Mouse (Mus musculus): ENCODE data around the gene Bbs9. TPM values are rescaled to one million over a fixed set of nuclear protein-coding genes. Genes with fewer than 3 reads are reported as not detected.

The Bbs9 gene
- polyA plus RNA-seq (2015; fragmentation: Nextera tagmentation; extraction: Ambion mirVana): 18.4 and 20.1 TPM in 2 replicates

GRCm38 (mm10) chr9:22475424-22475868 is at the start of gene Bbs9:
Gene Bbs9 (plus strand): TSS chr9:22475715.
- WGBS: under 1% methylated on average over 25 of the region's 25 CpGs
- Histone ChIP-seq H3K36me3 (ENCODE audit: poor library complexity, severe bottlenecking) (no peaks in the 10 kb centered on the region), H3K27ac (peak within 1 kb of the TSS; percentile 62), H3K4me1 (peaks cover 12% of the 10 kb centered on the region), H3K9me3 (replicated peaks) (no peaks in the 10 kb centered on the region), H3K27me3 (no peaks in the 10 kb centered on the region), H3K4me2 (peak within 1 kb of the TSS; percentile 83), H3K4me3 (peak within 1 kb of the TSS; percentile 60), H3K9ac (peak within 1 kb of the TSS; percentile 67)
- ATAC-seq: peak; percentile 100

- Histone ChIP-seq H3K27me3 (no peaks in the 10 kb centered on the region), H3K4me1 (peaks cover 12% of the 10 kb centered on the region), H3K4me2 (no peak overlapping the region), H3K9me3 (replicated peaks) (no peaks in the 10 kb centered on the region), H3K9ac (no peak overlapping the region), H3K36me3 (ENCODE audit: poor library complexity, severe bottlenecking) (no peaks in the 10 kb centered on the region; the same call in 1 of the 2 replicates), H3K27ac (no peak overlapping the region), H3K4me3 (no peak overlapping the region)
- 47% methylated on average over 3 of the region's 4 CpGs for WGBS
- ATAC-seq: no peak
Observed at GRCm38 (mm10) chr9:22428028-22428665, 47.4 kb upstream of the Bbs9 start.

GRCm38 (mm10) chr9:22428666-22429410 is 46.7 kb upstream of the Bbs9 start:
- H3K4me3 ChIP-seq: no peak overlapping the region
- no peak overlapping the region for H3K9ac ChIP-seq
- no peaks in the 10 kb centered on the region; the same call in 1 of the 2 replicates for H3K36me3 ChIP-seq (ENCODE audit: poor library complexity, severe bottlenecking)
- H3K4me2 ChIP-seq: no peak overlapping the region
- ATAC-seq: no peak
- H3K9me3 ChIP-seq (replicated peaks): no peaks in the 10 kb centered on the region
- WGBS: 84% methylated on average over 14 of the region's 14 CpGs
- peaks cover 12% of the 10 kb centered on the region for H3K4me1 ChIP-seq
- H3K27ac ChIP-seq: no peak overlapping the region
- no peaks in the 10 kb centered on the region for H3K27me3 ChIP-seq

- H3K4me3 ChIP-seq: no peak overlapping the region
- H3K27ac ChIP-seq: no peak overlapping the region; the same call in 1 of the 2 replicates
- H3K9ac ChIP-seq: no peak overlapping the region
- H3K4me2 ChIP-seq: no peak overlapping the region
- WGBS: 40% methylated on average over 15 of the region's 15 CpGs
- H3K4me1 ChIP-seq: peaks cover 12% of the 10 kb centered on the region
- no peaks in the 10 kb centered on the region; the same call in 1 of the 2 replicates for H3K36me3 ChIP-seq (ENCODE audit: poor library complexity, severe bottlenecking)
- no peaks in the 10 kb centered on the region for H3K9me3 ChIP-seq (replicated peaks)
- no peak for ATAC-seq
- no peaks in the 10 kb centered on the region for H3K27me3 ChIP-seq
Observed at GRCm38 (mm10) chr9:22429533-22430241, 45.8 kb upstream of the Bbs9 start.

- WGBS: 35% methylated on average over 5 of the region's 5 CpGs
- no peak overlapping the region for H3K27ac ChIP-seq
- H3K36me3 ChIP-seq (ENCODE audit: poor library complexity, severe bottlenecking): no peaks in the 10 kb centered on the region; the same call in 1 of the 2 replicates
- no peak for ATAC-seq
- no peak overlapping the region for H3K4me2 ChIP-seq
- H3K9ac ChIP-seq: no peak overlapping the region
- H3K4me1 ChIP-seq: peaks cover 12% of the 10 kb centered on the region
- H3K9me3 ChIP-seq (replicated peaks): no peaks in the 10 kb centered on the region
- no peaks in the 10 kb centered on the region for H3K27me3 ChIP-seq
- H3K4me3 ChIP-seq: no peak overlapping the region
Observed at GRCm38 (mm10) chr9:22430315-22430840, 45.1 kb upstream of the Bbs9 start.

- WGBS: 73% methylated on average over 2 of the region's 2 CpGs
- no peaks in the 10 kb centered on the region for H3K9me3 ChIP-seq (replicated peaks)
Observed at GRCm38 (mm10) chr9:22433221-22433620, 42.3 kb upstream of the Bbs9 start.

GRCm38 (mm10) chr9:22434101-22434500 is 41.4 kb upstream of the Bbs9 start:
- Histone ChIP-seq H3K4me3 (no peak overlapping the region), H3K4me2 (no peak overlapping the region), H3K27ac (no peak overlapping the region), H3K27me3 (no peaks in the 10 kb centered on the region), H3K4me1 (peaks cover 10% of the 10 kb centered on the region), H3K36me3 (ENCODE audit: poor library complexity, severe bottlenecking) (peaks cover 6% of the 10 kb centered on the region; the same call in 1 of the 2 replicates), H3K9ac (no peak overlapping the region), H3K9me3 (replicated peaks) (no peaks in the 10 kb centered on the region)
- ATAC-seq: no peak
- 86% methylated on average over 2 of the region's 2 CpGs for WGBS

More at GRCm38 (mm10) chr9:22433221-22433620, 42.3 kb upstream of the Bbs9 start:
- Histone ChIP-seq H3K4me3 (no peak overlapping the region), H3K27ac (no peak overlapping the region), H3K4me1 (peaks cover 12% of the 10 kb centered on the region), H3K9ac (no peak overlapping the region), H3K27me3 (no peaks in the 10 kb centered on the region), H3K4me2 (no peak overlapping the region), H3K36me3 (ENCODE audit: poor library complexity, severe bottlenecking) (peaks cover 6% of the 10 kb centered on the region; the same call in 1 of the 2 replicates)
- no peak for ATAC-seq

GRCm38 (mm10) chr9:22438826-22439225 is 36.7 kb upstream of the Bbs9 start:
- Histone ChIP-seq H3K4me3 (no peak overlapping the region), H3K36me3 (ENCODE audit: poor library complexity, severe bottlenecking) (peaks cover 18% of the 10 kb centered on the region; the same call in 1 of the 2 replicates), H3K27me3 (no peaks in the 10 kb centered on the region), H3K27ac (no peak overlapping the region), H3K9ac (no peak overlapping the region), H3K4me1 (no peaks in the 10 kb centered on the region), H3K4me2 (no peak overlapping the region), H3K9me3 (replicated peaks) (no peaks in the 10 kb centered on the region)
- no peak for ATAC-seq
- 73% methylated on average over 1 of the region's 1 CpGs for WGBS

GRCm38 (mm10) chr9:22443157-22443556 is 32.4 kb upstream of the Bbs9 start:
- no peaks in the 10 kb centered on the region for H3K4me1 ChIP-seq
- no peaks in the 10 kb centered on the region for H3K9me3 ChIP-seq (replicated peaks)
- no peak overlapping the region for H3K9ac ChIP-seq
- WGBS: 94% methylated on average over 10 of the region's 10 CpGs
- no peak overlapping the region for H3K4me2 ChIP-seq
- no peak overlapping the region for H3K4me3 ChIP-seq
- H3K27me3 ChIP-seq: no peaks in the 10 kb centered on the region
- peaks cover 40% of the 10 kb centered on the region for H3K36me3 ChIP-seq (ENCODE audit: poor library complexity, severe bottlenecking)
- H3K27ac ChIP-seq: no peak overlapping the region
- no peak for ATAC-seq

- ATAC-seq: no peak
- no peaks in the 10 kb centered on the region for H3K27me3 ChIP-seq
Observed at GRCm38 (mm10) chr9:22445123-22445522, 30.4 kb upstream of the Bbs9 start.

GRCm38 (mm10) chr9:22447213-22447612 is 28.3 kb upstream of the Bbs9 start:
- Histone ChIP-seq H3K27me3 (no peaks in the 10 kb centered on the region), H3K9ac (no peak overlapping the region), H3K9me3 (replicated peaks) (no peaks in the 10 kb centered on the region), H3K4me1 (no peaks in the 10 kb centered on the region), H3K4me3 (no peak overlapping the region), H3K36me3 (ENCODE audit: poor library complexity, severe bottlenecking) (peaks cover 67% of the 10 kb centered on the region), H3K4me2 (no peak overlapping the region), H3K27ac (no peak overlapping the region)
- WGBS: 95% methylated on average over 5 of the region's 5 CpGs
- ATAC-seq: no peak

More at GRCm38 (mm10) chr9:22445123-22445522, 30.4 kb upstream of the Bbs9 start:
- Histone ChIP-seq H3K9ac (no peak overlapping the region), H3K4me3 (no peak overlapping the region), H3K27ac (no peak overlapping the region), H3K4me2 (no peak overlapping the region), H3K4me1 (no peaks in the 10 kb centered on the region), H3K9me3 (replicated peaks) (no peaks in the 10 kb centered on the region), H3K36me3 (ENCODE audit: poor library complexity, severe bottlenecking) (peaks cover 59% of the 10 kb centered on the region)
- 95% methylated on average over 1 of the region's 1 CpGs for WGBS

All from forebrain, embryonic 13.5 days (tissue).